Mouse (Mus musculus) hematopoietic multipotent progenitor cell, adult 10-12 weeks (in vitro differentiated cells): ENCODE data around the gene Vmn1r84. TPM values are rescaled to one million over a fixed set of nuclear protein-coding genes. Genes with fewer than 3 reads are reported as not detected.

ENCODE experiments used
- polyA plus RNA-seq: library from polyadenylated mRNA; stranded (reverse); fragments of >175 nt; gene quantifications from 2 replicates; pipeline ENCODE4 v1.2.3, GENCODE M21; 2012; ENCODE audit warnings: low replicate concordance

Vmn1r84 gene
- polyA plus RNA-seq: not detected in 2 replicates

DNA sequence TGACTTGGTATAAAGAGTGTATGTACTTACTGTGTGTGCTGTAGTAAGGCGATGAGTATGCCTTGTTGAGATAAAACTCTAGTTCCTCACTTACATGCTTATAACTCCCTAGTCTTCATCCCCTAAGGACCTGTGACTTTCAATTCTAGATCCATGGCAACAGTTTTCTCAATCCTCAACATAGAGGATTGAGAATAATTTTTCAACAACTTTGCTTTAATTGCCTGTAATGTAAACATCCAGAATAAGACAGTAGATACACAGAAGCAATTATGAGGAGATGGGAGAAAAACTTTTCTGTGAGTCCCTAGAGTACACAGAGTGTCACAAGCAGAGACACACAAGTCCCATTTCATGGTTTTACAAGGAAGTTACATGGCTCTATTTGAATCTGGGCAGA, at the start of gene Vmn1r84:
Gene Vmn1r84, minus strand, starts transcription at position 101 of the 400 bp plus-strand sequence.

DNA sequence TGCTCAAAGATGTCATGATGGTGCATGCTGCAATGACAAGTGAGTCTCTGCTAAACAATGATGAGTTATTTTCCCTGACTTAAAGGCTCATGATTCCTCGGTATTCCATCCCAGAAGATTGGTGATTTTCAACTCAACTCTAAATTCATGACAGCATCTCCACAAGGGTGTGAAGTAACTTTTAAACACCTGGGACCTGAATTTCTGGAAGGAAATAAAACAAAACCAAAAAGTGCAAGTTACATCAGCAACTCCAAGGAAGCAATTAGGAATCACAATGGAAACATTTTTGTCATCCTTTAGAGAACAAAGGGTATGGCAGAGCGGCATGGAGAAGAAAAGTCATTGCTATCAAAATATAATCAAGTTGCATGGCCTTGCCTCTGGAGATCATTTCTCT, 39.7 kb downstream of the Vmn1r84 start, which contains the start of gene Vmn1r83:
Gene Vmn1r83, minus strand, starts transcription at position 101 of the 400 bp plus-strand sequence.

Other genes with a start within 250 kb of the Vmn1r84 start
- 0.02 TPM in 1 of 2 replicates, not detected in the other for gene Vmn1r78, start 219.0 kb downstream of the Vmn1r84 start, polyA plus RNA-seq
- gene Vmn1r79, start 198.0 kb downstream of the Vmn1r84 start, polyA plus RNA-seq: not detected in 2 replicates
- 0.07 TPM in 1 of 2 replicates, not detected in the other for gene Vmn1r80, start 180.0 kb downstream of the Vmn1r84 start, polyA plus RNA-seq
- gene Vmn1r81, start 101.0 kb downstream of the Vmn1r84 start, polyA plus RNA-seq: 0.01 TPM in 1 of 2 replicates, not detected in the other
- gene Vmn1r82, start 68.8 kb downstream of the Vmn1r84 start, polyA plus RNA-seq: not detected in 2 replicates
- not detected in 2 replicates for gene Vmn1r83, start 39.8 kb downstream of the Vmn1r84 start, polyA plus RNA-seq
- 0.15 and 0.40 TPM in 2 replicates for gene Zfp551, start 53.5 kb upstream of the Vmn1r84 start, polyA plus RNA-seq
- 2.3 and 4.6 TPM in 2 replicates for gene Zfp606, start 109.0 kb upstream of the Vmn1r84 start, polyA plus RNA-seq
- gene 2900092C05Rik, start 143.2 kb upstream of the Vmn1r84 start, polyA plus RNA-seq: not detected in 2 replicates
- not detected in 2 replicates for gene Vmn2r53, start 239.5 kb upstream of the Vmn1r84 start, polyA plus RNA-seq